Mouse (Mus musculus) intestine, postnatal 0 days (tissue): ENCODE results near the gene Ccdc183. TPM values are rescaled to one million over a fixed set of nuclear protein-coding genes. Genes with fewer than 3 reads are reported as not detected.
A peak's percentile ranks its signal among the peaks of the same experiment; 100 is the strongest.

ENCODE experiments used
- ATAC-seq: fragments of 200-750 bp; cut with Nextera tagmentation; 2 replicates; pipeline ENCODE4 v1.8.0; 2017; ENCODE audit warnings: mild to moderate bottlenecking, moderate TSS enrichment, moderate library complexity
- H3K27ac ChIP-seq: fragments of 300-500 bp; sonication (generic); 2 replicates; pipeline ENCODE4 v1.5.1; 2014; ENCODE audit warnings: mild to moderate bottlenecking, low read depth, low read length, moderate library complexity
- H3K27me3 ChIP-seq: fragments of 300-500 bp; sonication (generic); replicated peaks from 2 replicates; pipeline ENCODE4 v1.6.1; 2014; ENCODE audit warnings: low read length, mixed read lengths; ENCODE audit not compliant: control insufficient read depth, insufficient read depth
- H3K36me3 ChIP-seq: fragments of 300-500 bp; sonication (generic); 2 replicates; pipeline ENCODE4 v1.6.1; 2014; ENCODE audit warnings: mild to moderate bottlenecking, moderate library complexity; ENCODE audit not compliant: control insufficient read depth, insufficient read depth
- H3K4me1 ChIP-seq: fragments of 300-500 bp; sonication (generic); replicated peaks from 2 replicates; pipeline ENCODE4 v1.6.1; 2014; ENCODE audit warnings: antibody characterized with exemption, low read length, mixed read lengths; ENCODE audit not compliant: control insufficient read depth, insufficient read depth
- H3K4me2 ChIP-seq: fragments of 300-500 bp; sonication (generic); replicated peaks from 2 replicates; pipeline ENCODE4 v1.6.1; 2014; ENCODE audit warnings: low read depth, mild to moderate bottlenecking, moderate library complexity
- H3K4me3 ChIP-seq: fragments of 300-500 bp; sonication (generic); 2 replicates; pipeline ENCODE4 v1.5.1; 2014; ENCODE audit warnings: low read depth, low read length
- H3K9ac ChIP-seq: fragments of 300-500 bp; sonication (generic); 2 replicates; pipeline ENCODE4 v1.6.1; 2014; ENCODE audit warnings: mild to moderate bottlenecking, low read depth, low read length
- H3K9me3 ChIP-seq: fragments of 300-500 bp; sonication (generic); 2 replicates; pipeline ENCODE4 v1.6.1; 2016; ENCODE audit warnings: mixed run types; ENCODE audit not compliant: control insufficient read depth
- CTCF ChIP-seq: sonication (generic); IDR thresholded peaks from 2 replicates; pipeline ENCODE4 v1.5.1; 2016; ENCODE audit warnings: low read depth, mild to moderate bottlenecking, control low read depth, antibody characterized with exemption, moderate library complexity
- WGBS: fragments of 180-500 bp; shearing (Covaris S2); extraction: QIAGEN DNeasy Blood & Tissue Kit; methylation state at CpG from one replicate; pipeline ENCODE4 v1.1.7; 2014; 5-methylcytosine and 5-hydroxymethylcytosine counted together
- polyA plus RNA-seq: library from polyadenylated mRNA; unstranded; fragments of >200 nt; fragmentation: Nextera tagmentation; extraction: Ambion mirVana; gene quantifications from 2 replicates; pipeline ENCODE4 v1.2.1, GENCODE M21; 2015

Gene Ccdc183
- polyA plus RNA-seq, 1 experiment from 2014 or later: 0.09 TPM

- H3K27ac ChIP-seq: no peak overlapping the region
- no peaks in the 10 kb centered on the region for H3K9me3 ChIP-seq
- peaks cover 40% of the 10 kb centered on the region for H3K36me3 ChIP-seq
- H3K4me3 ChIP-seq: no peak overlapping the region
- H3K4me1 ChIP-seq: peaks cover 7% of the 10 kb centered on the region
- no peak for TF ChIP-seq CTCF
- no peak for ATAC-seq
- WGBS: 86% methylated on average over 4 of the region's 4 CpGs
- H3K27me3 ChIP-seq: peaks cover 7% of the 10 kb centered on the region
- no peak overlapping the region for H3K4me2 ChIP-seq
- H3K9ac ChIP-seq: no peak overlapping the region
Measured at GRCm38 (mm10) chr2:25584856-25585255, 32.6 kb downstream of the Ccdc183 start.

- peaks cover 14% of the 10 kb centered on the region for H3K27me3 ChIP-seq
- no peak for TF ChIP-seq CTCF
- 55% methylated on average over 3 of the region's 3 CpGs for WGBS
- H3K4me3 ChIP-seq: no peak overlapping the region
- H3K36me3 ChIP-seq: peaks cover 38% of the 10 kb centered on the region
- no peak overlapping the region for H3K27ac ChIP-seq
- no peak for ATAC-seq
- H3K9ac ChIP-seq: no peak overlapping the region
- H3K4me1 ChIP-seq: peaks cover 12% of the 10 kb centered on the region
- H3K9me3 ChIP-seq: no peaks in the 10 kb centered on the region
- H3K4me2 ChIP-seq: no peak overlapping the region
Measured at GRCm38 (mm10) chr2:25584152-25584551, 33.3 kb downstream of the Ccdc183 start.

- peaks cover 20% of the 10 kb centered on the region for H3K27me3 ChIP-seq
- H3K9me3 ChIP-seq: no peaks in the 10 kb centered on the region
- no peak overlapping the region for H3K4me3 ChIP-seq
- H3K9ac ChIP-seq: no peak overlapping the region
- H3K4me2 ChIP-seq: no peak overlapping the region
- no peak overlapping the region; the same call in 1 of the 2 replicates for H3K27ac ChIP-seq
- WGBS: 35% methylated on average over 4 of the region's 4 CpGs
- no peak for TF ChIP-seq CTCF
- H3K4me1 ChIP-seq: peaks cover 14% of the 10 kb centered on the region
- H3K36me3 ChIP-seq: peaks cover 37% of the 10 kb centered on the region
- ATAC-seq: no peak
Measured at GRCm38 (mm10) chr2:25583571-25583970, 33.9 kb downstream of the Ccdc183 start.

- H3K4me1 ChIP-seq: peaks cover 18% of the 10 kb centered on the region
- H3K9me3 ChIP-seq: no peaks in the 10 kb centered on the region
- WGBS: 74% methylated on average over 6 of the region's 6 CpGs
- no peak overlapping the region for H3K9ac ChIP-seq
- peaks cover 33% of the 10 kb centered on the region for H3K36me3 ChIP-seq
- H3K27me3 ChIP-seq: peaks cover 25% of the 10 kb centered on the region
- TF ChIP-seq CTCF: no peak
- no peak overlapping the region for H3K4me2 ChIP-seq
- H3K27ac ChIP-seq: no peak overlapping the region; the same call in 1 of the 2 replicates
- ATAC-seq: no peak
- no peak overlapping the region for H3K4me3 ChIP-seq
Measured at GRCm38 (mm10) chr2:25583120-25583481, 34.4 kb downstream of the Ccdc183 start.

GRCm38 (mm10) chr2:25582466-25583119 lies 34.9 kb downstream of the Ccdc183 start:
- H3K4me1 ChIP-seq: peaks cover 21% of the 10 kb centered on the region
- H3K4me2 ChIP-seq: no peak overlapping the region
- TF ChIP-seq CTCF: no peak
- H3K27ac ChIP-seq: no peak overlapping the region
- no peak overlapping the region for H3K4me3 ChIP-seq
- WGBS: 56% methylated on average over 12 of the region's 12 CpGs
- H3K27me3 ChIP-seq: peaks cover 29% of the 10 kb centered on the region
- no peak overlapping the region for H3K9ac ChIP-seq
- H3K36me3 ChIP-seq: peaks cover 32% of the 10 kb centered on the region
- ATAC-seq: no peak
- no peaks in the 10 kb centered on the region for H3K9me3 ChIP-seq

GRCm38 (mm10) chr2:25581901-25582301 lies 35.6 kb downstream of the Ccdc183 start:
- WGBS: 28% methylated on average over 6 of the region's 6 CpGs
- ATAC-seq: no peak
- no peak overlapping the region for H3K27ac ChIP-seq
- peak overlapping the region; percentile 75 for H3K4me2 ChIP-seq
- H3K4me3 ChIP-seq: peak overlapping the region; percentile 33; the same call in 1 of the 2 replicates
- H3K27me3 ChIP-seq: peaks cover 36% of the 10 kb centered on the region
- no peak for TF ChIP-seq CTCF
- H3K9me3 ChIP-seq: no peaks in the 10 kb centered on the region
- peaks cover 24% of the 10 kb centered on the region for H3K4me1 ChIP-seq
- H3K9ac ChIP-seq: no peak overlapping the region
- H3K36me3 ChIP-seq: peaks cover 26% of the 10 kb centered on the region
